Mouse (Mus musculus) ES-E14 (cell line): ENCODE measurements around the gene Scn4a.

Experiments used
- CHD2 ChIP-seq: IDR thresholded peaks from 2 replicates; pipeline ENCODE4 v1.6.1; 2014; ENCODE audit warnings: mild to moderate bottlenecking, low read depth, low read length, inconsistent platforms
- HCFC1 ChIP-seq: IDR thresholded peaks from 2 replicates; pipeline ENCODE4 v1.6.1; 2012; ENCODE audit warnings: low read length, inconsistent platforms, borderline replicate concordance; ENCODE audit not compliant: insufficient read depth
- MAFK ChIP-seq: IDR thresholded peaks from 2 replicates; pipeline ENCODE4 v1.6.1; 2014; ENCODE audit warnings: mild to moderate bottlenecking, low read depth, low read length, inconsistent platforms; ENCODE audit not compliant: insufficient read depth
- ZC3H11A ChIP-seq: IDR thresholded peaks from 2 replicates; pipeline ENCODE4 v1.6.1; 2012; ENCODE audit warnings: low read depth, mild to moderate bottlenecking, inconsistent platforms, low read length, borderline replicate concordance
- ZNF384 ChIP-seq: IDR thresholded peaks from 2 replicates; pipeline ENCODE4 v1.6.1; 2012; ENCODE audit warnings: low read depth, low read length, inconsistent platforms

- TF ChIP-seq CHD2 (no peak), HCFC1 (no peak), ZC3H11A (no peak), ZNF384 (no peak), MAFK (no peak)
Measured at GRCm38 (mm10) chr11:106306758-106307157, 46.3 kb downstream of the Scn4a start.
